23 mouse cellular contexts compared by ENCODE assay signal in the genomic region with DNA sequence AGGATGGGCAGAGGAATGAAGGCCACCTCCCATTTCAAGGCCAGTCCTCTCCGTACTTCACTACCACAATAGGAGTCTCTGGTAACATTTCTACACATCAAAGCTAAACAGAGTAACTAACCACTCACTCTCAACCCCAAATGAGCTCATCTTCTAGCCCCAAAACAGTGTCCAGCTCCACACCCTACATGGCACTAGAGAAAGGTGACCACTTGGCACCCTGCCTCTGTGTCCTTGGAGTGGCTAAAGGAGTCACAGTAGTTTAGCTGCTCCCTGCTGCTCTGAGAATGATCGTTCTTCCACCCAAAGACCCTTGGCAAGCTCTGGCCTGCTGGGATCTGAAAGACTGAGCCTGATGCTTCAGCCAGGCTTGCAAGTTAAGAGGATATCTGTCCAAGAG.
"Had no signal": no experiment of that assay in that cellular context is flagged by ENCODE, and none has a peak within 500 bp of the region (broad histone marks: within the 10 kb centered on the region; RNA-seq: fewer than 3 reads in every experiment).

No protein-coding gene starts in this region.

- H3K4me1 ChIP-seq: neural tube, embryonic 12.5 days; stomach, embryonic 15.5 days had no signal

- H3K27ac ChIP-seq: left cerebral cortex, adult 2 months; limb, embryonic 10.5 days; limb, embryonic 13.5 days; liver, embryonic 12.5 days; liver, embryonic 15.5 days; lung, embryonic 15.5 days; midbrain, embryonic 10.5 days; neural tube, embryonic 12.5 days; neural tube, embryonic 15.5 days; stomach, embryonic 15.5 days had no signal

- H3K4me3 ChIP-seq: left cerebral cortex, adult 2 months; limb, embryonic 10.5 days; limb, embryonic 13.5 days; liver, embryonic 12.5 days; liver, embryonic 15.5 days; lung, embryonic 15.5 days; megakaryocyte, embryonic 14.5 days; midbrain, embryonic 10.5 days; neural tube, embryonic 12.5 days; neural tube, embryonic 15.5 days; stomach, embryonic 15.5 days had no signal

- H3K9me3 ChIP-seq: limb, embryonic 10.5 days; limb, embryonic 13.5 days; liver, embryonic 12.5 days; liver, embryonic 15.5 days; lung, embryonic 15.5 days; megakaryocyte, embryonic 14.5 days; midbrain, embryonic 10.5 days; neural tube, embryonic 12.5 days; neural tube, embryonic 15.5 days; stomach, embryonic 15.5 days had no signal

- H3K4me2 ChIP-seq: limb, embryonic 13.5 days; liver, embryonic 12.5 days; liver, embryonic 15.5 days; lung, embryonic 15.5 days; neural tube, embryonic 12.5 days; neural tube, embryonic 15.5 days; stomach, embryonic 15.5 days had no signal

- ATAC-seq: intestine, embryonic 16.5 days; liver, embryonic 12.5 days had no signal

- H3K36me3 ChIP-seq: limb, embryonic 10.5 days; limb, embryonic 13.5 days; liver, embryonic 12.5 days; liver, embryonic 15.5 days; lung, embryonic 15.5 days; midbrain, embryonic 10.5 days; neural tube, embryonic 12.5 days; neural tube, embryonic 15.5 days; stomach, embryonic 15.5 days had no signal

- H3K9ac ChIP-seq: limb, embryonic 13.5 days; liver, embryonic 12.5 days; liver, embryonic 15.5 days; lung, embryonic 15.5 days; neural tube, embryonic 12.5 days; neural tube, embryonic 15.5 days; stomach, embryonic 15.5 days had no signal

- DNase-seq: kidney, adult 9 months; kidney, postnatal 14 days; layer of hippocampus, postnatal 36 days; liver; lung, adult 18-20 months; lung, postnatal 10 days; lung, postnatal 36 days; midbrain, embryonic 14.5 days; right cerebral cortex, postnatal 25 days; spleen, adult 18-20 months; thymus, postnatal 25 days had no signal

- H3K27me3 ChIP-seq: limb, embryonic 13.5 days; lung, embryonic 15.5 days; megakaryocyte, embryonic 14.5 days; neural tube, embryonic 12.5 days; neural tube, embryonic 15.5 days; stomach, embryonic 15.5 days had no signal
